Mouse (Mus musculus): ENCODE results near the gene Pcdh19.
"Not testable (repeated sequence)": the region's sequence is repeated elsewhere in the genome, so short reads cannot be mapped to it uniquely, and the experiment has no call there.

The Pcdh19 gene

DNA sequence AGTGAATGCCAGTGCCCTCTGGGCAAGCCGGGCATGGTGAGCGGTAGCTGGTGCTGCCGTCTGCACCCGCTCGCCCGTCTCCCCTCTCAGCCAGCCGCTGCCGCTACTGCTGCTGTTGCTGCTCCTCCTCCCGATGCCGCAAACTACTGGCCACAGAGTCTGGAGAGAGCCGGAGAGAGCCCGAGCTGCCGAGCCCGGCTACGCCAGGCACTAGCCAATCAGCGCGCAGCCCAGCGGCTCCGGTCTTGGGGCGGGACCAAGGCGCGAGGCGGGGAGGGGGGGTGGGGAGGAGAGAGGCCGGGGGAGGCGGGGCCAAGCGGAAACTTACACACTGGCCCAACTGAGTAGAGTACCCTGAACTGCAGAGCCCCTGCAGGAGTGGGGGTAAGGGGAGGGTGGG, at the start of gene Pcdh19:
Gene Pcdh19 (minus strand): TSS at position 148 of the 400 bp plus-strand sequence.
- no peak for DNase-seq (ENCODE audit: low spot score in 2 of 2)

DNA sequence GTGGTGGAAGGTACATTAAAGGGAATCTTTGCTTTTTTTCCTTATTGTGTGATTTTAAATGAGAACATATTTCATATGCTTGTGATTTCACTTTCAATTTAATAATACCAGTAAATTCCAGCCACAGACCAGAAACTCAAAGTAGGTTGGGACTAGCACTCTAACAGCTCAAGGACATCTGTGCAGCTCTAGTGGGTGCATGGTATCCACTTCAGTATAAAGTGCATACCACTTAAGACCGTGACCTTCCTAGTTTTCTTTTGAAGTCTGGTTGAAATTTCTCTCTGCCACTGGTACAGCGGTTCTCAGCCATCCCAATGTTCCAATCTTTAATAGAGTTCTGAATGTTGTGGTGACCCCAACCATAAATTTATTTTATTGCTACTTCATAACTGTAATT, 47.1 kb upstream of the Pcdh19 start:
- DNase-seq (ENCODE audit: low spot score in 2 of 2): no peak

DNA sequence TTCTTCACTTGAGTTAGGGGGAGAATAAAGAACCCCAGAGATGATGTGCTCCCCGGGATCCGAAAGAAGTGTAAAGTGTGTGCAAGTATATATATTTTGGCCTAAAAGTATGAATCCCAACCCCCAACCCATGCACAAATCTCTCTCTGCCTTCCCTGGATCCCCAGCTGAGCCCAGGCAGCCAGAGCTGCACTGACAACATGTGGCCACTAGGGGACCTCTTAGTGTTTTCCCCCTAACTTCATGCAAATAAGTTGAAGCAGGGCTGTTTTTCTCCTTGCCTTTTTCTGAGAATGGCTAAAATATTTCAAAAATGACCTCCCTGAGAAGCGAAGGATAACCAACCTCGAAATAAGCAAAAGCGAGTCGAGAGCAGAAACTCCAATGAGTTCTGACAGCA, 46.2 kb upstream of the Pcdh19 start:
- no peak for DNase-seq (ENCODE audit: low spot score in 2 of 2)

DNA sequence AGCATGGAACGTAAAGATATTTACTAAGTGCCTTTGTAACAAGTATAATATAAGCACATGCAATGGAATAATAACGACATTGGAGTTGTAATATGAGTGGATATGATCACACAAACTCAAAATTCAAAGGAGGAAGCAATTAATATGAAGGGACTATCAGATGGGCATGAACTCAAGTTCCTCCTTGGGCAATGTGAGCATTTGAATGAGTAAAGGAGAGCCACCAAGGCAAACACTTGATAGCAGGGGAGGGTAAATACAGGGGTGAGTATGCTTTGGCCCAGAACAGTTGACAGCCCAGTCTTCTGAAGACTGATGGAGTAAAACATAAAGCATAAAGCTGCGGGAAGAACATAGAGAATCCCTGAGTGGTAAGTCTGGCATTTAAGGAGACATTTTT, 32.7 kb upstream of the Pcdh19 start:
- DNase-seq (ENCODE audit: low spot score in 2 of 2): no peak

DNA sequence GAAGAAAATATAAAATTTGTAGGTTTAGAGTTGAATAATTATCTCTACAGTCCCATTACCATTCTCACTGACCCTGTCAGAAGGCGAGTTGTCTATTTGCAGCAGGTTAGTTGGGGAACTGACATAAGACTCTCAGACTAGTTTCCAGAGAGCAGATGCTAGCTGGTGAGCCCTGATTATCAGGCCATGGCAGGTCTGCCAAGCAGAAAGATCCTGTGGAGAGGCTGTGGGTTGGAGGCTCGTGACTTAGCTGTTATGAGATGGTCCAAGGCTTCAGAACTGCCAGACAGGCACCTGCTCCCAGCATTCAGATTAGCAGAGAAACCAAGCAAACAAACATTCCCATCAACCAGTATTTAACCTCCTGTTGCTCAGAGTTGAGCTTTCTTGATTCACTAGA, 21.8 kb upstream of the Pcdh19 start:
- no peak for DNase-seq (ENCODE audit: low spot score in 2 of 2)

DNA sequence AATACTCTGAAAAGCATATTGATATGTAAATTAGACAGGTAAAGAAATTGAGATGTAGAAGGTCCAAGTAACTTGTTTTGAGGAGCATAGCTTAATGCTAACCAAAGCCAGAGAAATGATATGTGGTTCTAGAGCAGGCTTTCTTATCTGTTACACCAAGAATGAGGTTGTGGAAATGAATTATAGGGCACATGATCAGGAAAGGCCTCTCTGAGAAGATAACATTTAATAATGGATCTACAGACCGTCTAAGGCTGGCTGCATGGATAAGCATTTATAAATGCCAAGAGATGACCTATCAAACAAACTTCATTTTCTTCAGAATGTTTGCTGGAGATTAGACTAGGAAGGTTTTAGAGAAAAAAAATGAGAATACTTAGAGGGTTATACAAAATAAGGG, 14.1 kb upstream of the Pcdh19 start:
- DNase-seq (ENCODE audit: low spot score in 2 of 2): no peak

DNA sequence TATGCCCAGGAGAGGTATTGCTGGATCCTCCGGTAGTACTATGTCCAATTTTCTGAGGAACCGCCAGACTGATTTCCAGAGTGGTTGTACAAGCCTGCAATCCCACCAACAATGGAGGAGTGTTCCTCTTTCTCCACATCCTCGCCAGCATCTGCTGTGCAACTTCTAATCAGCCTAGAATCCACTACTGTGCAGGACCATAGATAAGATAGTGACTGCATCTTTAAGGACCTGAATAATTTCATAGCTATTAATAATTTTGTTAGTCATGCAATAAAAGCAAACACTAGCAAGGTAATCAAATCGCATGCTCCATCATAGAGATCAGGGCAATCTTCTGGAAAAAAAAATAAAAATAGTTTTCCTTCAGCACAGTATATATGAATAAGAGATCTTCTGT, 9.1 kb upstream of the Pcdh19 start:
- DNase-seq (ENCODE audit: low spot score in 2 of 2): not testable (repeated sequence)

DNA sequence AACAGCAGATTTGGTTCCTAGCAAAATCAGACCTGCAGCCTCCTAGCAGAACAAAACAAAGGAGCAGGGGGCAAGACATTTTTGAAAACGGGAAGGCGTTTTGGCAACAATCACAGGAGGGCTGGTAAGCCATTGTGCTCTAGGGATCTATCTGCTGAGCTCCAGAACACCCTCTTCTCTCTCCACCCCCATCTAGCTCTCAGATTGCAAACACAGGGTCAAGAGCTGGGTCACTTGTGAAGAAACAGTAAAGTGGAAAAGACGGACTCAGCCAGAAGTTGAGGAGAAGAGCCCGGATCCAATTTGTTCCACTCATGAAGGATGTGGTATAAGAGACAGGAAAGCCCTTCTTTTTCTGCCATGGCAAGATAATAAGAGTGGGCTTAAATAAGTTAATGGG, 7.7 kb upstream of the Pcdh19 start:
- no peak for DNase-seq (ENCODE audit: low spot score in 2 of 2)

DNA sequence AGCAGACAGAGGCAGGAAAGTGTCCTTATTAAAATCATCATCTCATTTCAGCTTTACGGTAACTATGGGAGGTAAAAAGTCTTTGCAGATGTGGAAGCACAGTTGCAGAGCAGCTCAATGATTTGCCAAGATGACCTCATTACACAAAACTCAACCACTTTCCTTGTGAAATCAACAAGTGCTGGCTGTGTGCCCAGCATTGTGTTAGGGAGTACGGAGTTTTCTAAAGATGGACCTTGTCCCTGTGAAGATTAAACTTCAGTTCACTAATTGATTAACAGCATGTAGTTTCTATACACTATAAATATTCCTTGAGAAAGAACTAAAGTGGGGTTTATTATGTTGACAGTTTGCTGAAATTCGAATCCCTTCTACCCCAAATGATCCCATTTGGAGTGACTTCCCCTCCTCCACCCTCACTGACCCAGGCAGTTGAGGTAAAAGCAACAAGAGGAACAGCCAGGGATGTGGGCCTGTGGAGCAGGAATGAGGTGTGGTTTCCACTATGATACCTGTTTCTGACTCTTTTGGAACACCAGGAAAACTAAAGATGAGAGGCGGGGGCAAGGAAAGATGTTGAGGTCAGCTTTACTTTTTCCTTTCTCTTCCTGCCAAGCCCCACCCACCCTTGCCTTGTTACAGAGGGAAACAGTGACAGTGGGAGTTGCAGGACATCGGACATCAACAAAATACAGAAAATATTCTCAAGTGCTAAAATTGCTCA, 4.4 kb upstream of the Pcdh19 start:
- DNase-seq (ENCODE audit: low spot score in 2 of 2): no peak

DNA sequence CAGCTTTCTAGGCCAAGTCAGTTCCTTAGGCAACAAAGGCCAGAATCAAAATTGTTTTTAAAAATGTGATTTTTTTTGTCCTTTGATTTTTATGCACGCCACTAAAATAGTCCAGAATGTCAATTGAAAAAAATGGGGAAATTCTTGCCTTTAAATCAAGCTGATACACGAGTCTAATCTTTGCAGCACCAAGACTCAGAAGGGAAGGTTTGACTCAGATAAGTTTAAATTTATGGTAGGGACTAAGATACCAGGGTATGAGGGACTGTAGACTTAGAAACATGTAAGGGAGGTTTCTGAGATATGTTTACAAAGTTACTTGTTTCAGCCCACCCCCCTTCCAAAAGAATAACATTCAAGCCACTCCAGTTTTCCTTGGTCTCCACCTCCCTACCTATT, 3.6 kb upstream of the Pcdh19 start:
- DNase-seq (ENCODE audit: low spot score in 2 of 2): no peak

DNA sequence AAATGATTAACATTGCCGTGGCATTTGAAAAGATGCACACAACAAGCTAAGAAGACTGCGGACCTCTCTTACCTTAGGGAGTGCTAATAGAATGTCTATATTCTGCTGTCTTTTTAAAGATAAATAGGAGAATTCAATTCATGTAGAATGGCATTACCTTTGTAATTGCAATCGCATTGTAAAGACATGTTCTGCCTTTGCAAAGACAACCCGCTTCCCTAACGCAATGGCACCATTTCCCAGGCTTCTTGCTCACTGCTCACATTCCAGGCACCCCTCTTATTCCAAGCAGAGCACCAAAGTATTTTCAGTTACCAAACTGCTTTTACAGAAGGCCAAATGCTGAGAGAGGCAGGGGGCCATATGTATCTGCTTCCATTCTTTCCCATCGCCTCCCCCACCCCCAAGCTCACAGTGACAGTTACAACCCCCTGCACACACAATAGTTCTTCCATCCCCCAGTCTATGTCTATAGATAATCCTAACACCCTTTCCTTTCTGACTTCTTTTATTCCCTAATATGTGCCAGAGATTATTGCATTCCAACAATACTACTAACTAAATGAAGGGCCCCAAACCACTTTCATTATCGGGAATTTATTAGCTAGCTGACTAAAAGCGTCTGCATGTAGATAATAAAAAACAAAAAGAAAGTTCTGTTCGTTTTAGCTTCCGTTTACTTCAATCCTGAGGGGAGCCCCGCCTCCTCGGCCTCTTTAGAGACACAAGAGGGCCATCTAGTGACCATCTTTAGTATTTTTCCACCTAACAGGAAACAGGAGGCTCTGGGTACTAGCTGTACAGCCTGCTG, 3.0 kb upstream of the Pcdh19 start:
- DNase-seq (ENCODE audit: low spot score in 2 of 2): peak in 1 of 2 experiments; percentile 24

DNA sequence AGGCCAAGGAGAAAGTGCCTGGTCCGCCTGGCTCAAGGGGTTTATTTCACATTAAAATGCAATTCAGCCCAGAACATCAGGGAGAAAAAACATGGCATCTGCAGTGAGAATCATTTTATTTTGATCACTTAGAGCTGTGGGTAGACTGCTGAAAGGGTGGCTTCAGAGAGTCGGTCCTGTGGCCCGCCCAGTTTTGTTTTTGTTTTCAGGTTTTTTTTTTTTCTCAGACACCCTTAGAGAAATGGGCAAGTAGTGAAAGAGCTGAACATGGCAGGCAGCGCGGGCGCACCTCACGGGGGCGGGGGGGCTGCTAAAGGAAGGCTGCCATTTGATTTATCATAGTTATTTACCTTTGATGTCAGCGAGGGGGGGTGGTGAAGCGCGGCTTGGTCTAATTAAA, 2.0 kb upstream of the Pcdh19 start:
- DNase-seq (ENCODE audit: low spot score in 2 of 2): no peak

DNA sequence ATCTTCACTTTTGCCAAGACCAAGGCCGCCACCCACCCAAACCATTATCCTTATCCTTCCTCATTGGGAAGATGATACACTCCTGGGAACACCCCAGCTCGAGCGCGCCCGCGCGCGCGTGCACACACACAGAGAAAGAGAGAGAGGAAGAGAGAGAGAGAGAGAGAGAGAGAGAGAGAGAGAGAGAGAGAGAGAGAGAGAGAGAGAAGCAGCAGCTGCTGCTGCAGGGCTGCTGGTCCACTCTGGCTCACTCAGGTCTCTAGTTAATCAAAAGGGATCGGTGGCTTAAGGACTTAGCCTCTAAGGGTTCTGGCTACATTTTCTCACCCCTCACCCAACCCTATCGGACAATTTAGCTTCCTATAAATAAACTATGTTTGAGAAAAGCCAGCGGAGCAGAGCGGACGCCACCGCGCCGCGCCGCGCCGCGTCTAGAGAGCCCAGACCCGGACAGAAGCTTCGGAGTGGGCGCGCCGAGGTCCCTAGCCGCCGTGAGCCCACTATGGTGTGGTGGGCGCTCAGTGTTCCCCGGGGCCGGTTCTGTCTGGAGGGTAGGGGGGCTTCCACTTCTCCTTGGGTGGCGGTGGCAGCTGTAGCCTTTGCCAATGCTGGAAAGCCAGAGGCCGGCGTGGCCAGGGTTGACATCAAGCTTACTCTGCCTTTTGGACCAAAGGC, 926 bp upstream of the Pcdh19 start:
- no peak for DNase-seq (ENCODE audit: low spot score in 2 of 2)

DNA sequence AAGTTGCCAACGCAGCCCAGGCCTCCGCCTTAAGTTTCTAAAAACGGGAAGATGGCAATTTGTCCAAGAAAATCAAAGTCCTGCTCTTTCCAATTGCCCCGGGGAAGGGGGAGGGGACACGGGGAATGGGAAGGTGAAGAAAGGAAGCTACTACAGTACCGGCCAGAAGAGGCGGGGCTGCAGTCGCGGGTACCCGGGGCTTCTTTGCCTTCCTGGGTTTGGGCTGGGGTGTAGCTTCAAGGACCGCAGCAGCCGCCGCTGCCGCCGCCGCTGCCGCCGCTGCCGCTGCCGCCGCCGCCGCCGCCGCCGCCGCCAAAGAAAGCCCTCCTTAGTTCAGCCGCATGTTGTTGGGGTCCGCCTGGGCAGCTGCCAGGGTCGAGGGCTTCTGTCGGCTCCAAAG, 631 bp downstream of the Pcdh19 start:
- DNase-seq (ENCODE audit: low spot score in 2 of 2): no peak

DNA sequence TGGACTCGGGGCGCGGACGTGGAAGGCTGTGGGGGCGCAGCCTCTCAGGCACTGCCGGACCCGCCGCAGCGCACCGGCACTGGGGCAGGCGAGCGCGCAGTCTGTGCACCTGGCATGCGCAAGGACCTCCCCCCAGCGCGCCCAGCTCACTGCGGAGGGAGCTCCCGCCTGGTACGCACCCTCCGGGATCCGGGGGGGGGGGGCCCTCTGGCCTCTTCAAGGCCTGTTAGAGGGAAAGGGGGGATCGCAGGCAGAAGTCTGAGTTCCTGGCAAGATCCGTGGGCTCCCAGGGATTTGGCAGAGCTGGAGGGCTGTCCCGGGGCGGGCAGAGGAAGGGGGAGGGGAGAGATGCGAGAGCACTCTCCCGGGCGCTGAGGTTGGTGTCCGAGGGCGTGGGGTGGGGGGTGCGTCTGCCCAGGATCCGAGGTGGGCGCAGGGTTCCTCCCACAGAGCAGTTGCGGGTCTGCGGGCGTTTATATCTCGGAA, 1.1 kb downstream of the Pcdh19 start:
- DNase-seq (ENCODE audit: low spot score in 2 of 2): no peak

DNA sequence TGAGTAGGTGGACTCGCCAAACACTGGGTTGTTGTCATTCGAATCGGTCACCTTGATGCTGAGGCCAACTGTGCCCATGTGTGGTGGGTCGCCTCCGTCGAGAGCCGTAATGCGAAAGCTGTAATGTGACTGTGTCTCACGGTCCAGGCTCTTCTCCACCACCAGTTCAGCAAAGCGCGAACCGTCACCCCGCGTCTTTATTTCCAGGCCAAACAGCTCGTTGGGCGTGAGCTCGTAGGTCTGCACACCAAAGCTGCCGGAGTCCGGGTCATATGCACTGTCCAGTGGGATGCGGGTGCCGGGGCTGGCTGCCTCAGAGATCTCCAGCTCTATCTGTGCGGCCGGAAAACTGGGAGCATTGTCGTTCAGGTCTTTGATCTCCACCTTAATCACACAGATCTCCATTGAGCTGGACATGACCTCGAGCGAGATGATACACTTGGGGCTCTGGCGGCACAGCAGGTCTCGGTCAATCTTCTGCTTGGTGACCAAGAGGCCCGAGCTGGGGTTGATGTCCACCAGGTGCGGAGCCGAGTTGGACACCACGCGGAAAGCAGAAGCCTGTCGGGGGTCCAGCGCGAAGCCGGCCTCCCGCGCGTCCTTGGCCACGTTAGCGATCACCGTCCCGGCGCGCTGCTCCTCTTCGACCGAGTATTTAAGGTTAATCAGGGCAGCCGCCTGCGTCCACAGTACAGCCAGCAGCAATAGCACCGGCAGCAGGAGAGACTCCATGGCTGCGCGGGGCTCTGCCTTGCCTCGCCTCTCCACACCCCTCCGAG, 2.1 kb downstream of the Pcdh19 start:
- no peak for DNase-seq (ENCODE audit: low spot score in 2 of 2)

DNA sequence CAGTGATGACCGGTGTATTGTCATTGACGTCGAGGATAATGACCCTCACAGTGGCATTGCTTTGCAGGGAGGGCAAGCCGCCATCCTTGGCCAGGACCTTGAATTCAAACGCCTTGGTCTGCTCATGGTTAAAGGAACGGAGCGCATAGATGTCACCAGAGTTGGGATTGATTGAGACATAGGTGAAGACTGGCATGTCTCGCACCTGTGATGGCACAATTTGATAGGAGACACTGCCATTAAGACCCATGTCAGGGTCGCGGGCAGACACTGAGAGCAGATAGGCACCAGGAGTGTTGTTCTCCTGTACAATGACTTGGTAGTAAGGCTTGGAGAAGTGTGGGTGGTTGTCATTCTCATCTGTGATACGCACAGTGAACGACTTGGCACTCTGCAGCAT, 3.2 kb downstream of the Pcdh19 start:
- DNase-seq (ENCODE audit: low spot score in 2 of 2): no peak

DNA sequence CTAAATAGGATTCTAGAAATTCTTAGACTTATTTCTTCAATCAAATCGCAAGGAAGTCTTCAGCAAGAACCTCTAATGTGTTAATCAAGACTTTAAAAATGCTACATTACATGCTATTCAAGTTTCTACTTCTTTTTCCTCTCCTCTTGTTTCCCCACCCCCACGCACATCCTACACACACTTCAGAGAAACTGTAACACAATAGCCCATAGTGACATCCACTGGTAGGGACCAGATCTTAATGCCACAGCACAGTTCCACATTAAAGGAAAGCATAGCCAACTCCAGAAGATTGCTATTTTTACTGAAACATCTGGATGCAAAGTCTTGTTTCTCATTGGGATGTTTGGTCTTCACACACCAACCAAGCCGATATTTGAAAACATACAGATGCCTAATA, 4.8 kb downstream of the Pcdh19 start:
- no peak for DNase-seq (ENCODE audit: low spot score in 2 of 2)

DNA sequence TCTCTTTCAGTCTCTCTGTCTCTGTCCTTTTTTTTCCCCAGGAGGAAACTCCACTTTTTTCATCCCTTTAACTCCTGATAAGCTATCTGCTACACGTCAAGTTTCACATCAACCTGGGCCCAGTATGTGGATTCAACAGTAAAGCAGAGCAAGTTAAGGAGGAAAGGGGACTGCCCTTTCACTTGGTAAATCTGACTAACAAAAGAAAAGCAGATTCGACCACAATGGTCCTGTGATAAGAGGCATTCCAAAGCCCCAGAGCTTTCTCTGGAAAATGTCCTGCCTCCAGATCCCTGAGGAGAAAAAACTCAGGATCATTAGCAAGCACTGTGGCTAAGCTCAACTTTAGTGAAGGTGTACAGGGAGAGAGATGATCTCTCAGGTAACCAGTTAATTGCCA, 13.7 kb downstream of the Pcdh19 start:
- DNase-seq (ENCODE audit: low spot score in 2 of 2): no peak

DNA sequence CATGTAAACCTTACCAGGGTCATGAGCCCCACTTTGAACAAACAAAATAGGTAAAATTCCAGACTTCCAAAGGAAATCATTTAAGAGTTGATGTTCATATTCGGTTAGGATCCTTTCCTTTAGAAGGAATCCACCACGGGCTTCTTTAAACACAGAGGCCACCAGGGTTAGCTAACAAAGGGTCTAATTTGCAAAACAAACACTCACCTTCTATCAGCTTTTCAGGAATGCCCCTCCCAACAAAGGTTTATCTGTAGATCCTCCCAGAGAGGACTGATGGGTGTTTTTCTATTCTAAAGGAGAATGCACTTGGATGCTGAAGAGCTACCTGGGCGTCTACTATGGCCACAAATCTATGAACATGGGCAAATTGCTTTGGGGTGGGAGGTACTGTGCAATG, 15.0 kb downstream of the Pcdh19 start:
- DNase-seq (ENCODE audit: low spot score in 2 of 2): no peak

DNA sequence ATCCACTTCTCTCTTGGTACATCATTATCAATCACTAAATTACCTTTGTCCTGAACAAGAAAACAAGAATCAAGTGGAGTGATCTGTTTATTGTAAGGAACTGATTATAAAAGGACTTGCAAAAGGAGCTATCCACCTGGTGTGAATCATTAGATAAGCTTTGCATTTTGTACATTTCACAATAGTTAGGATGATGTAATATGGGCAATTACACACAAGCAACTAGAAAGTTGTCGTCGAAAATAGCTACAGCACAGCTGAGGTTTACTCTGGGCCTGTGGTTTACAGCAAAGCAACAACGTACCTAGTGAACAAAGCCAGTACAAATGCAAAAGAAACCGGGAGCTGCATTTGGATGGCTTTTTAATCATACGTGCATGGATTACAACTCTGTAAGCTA, 28.7 kb downstream of the Pcdh19 start:
- DNase-seq (ENCODE audit: low spot score in 2 of 2): no peak

Measured in spleen, postnatal 36 days (tissue).